Mouse (Mus musculus) left cerebral cortex, adult 11 months (tissue): ENCODE data around the gene Ankle1.

Source experiments
- DNase-seq: peaks from one replicate; pipeline ENCODE4 v3.0.0; 2022; ENCODE audit warnings: low spot score

The Ankle1 gene

DNA sequence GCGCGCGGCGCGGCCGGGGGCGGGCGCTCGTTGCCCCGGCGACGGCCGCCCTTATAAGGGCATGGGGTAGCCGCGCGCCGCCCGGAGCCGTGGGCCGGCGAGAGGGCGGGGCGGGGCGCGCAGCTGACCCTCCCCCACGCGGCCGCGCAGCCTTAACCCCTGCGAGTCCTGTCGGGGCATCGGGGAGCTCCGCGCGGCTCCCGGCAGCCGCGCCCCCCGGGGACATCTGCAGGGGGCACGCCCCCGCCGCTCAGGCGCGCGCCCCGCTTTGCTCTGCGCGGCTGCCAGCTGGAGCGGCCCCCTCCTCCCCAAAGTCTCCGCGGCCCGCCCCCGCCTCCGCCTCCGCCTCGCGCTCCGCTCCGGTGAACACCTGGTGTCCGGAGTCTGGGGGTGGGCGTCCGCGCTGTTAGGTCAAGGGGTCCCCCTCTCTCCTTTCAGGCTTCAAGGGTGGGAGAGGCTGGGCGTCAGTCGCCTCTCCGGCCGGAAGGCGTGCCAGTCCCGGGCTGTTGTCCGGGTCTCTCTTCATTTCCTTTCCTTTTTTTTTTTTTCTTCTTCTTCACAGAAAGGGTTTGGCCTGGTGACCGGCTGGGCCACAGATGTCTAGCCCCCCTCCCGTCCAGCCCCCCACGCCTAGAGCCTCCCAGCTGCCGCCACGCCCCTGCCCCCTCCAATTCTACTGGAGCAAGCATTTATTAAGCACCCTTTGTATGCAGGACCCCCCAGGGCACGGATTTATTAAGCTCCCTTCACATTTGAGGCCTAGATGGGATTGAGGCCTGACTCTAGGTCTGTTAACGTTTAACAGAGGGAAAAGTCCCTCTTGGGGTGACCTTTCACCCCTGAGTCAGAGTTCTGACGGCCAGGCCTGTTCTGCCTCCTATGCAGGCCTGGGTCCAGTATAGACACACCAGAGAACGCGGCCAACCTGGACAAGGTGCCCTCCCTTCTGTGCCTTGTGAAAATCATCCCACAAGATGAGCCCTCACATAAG is 23.5 kb upstream of the Ankle1 start:
- DNase-seq = peak; percentile 74

DNA sequence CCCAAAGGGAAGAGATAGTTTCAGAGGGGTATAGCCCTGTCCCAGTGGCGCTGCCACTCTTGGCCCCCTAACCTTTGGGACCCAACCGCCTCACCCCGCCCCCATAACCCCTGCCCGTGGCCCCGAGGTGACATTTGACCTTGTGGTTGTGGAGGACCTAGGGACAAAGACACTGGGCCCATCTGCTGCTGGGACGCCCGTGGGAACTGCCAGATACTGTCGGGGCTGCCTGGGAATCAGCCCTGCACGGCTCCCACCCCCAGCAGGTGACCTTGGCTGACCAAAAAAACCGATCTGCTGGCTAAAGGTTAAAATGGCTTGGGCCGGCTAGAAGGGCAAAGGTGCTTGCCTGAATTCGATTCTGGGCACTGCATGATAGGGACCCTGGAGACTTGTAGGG is 22.4 kb upstream of the Ankle1 start:
- DNase-seq = no peak

DNA sequence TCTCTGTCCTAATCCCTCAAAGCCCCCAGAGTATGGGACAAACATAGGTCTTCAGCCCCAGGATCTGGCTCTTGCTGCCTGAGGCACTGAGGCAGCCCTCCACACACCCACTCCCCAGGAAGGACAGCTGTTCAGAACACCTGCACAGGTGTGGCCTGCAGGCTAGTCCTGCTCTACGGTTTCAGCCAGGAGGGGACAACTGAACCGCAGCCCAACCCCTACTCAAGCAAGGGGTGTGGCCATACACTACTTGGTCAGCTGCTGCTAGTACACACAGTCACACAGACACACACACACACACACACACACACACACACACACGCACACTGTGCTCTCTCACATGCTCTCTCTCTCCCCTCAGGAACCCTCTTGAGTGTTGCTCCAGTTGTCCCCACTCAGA is 21.9 kb upstream of the Ankle1 start:
- DNase-seq = no peak

DNA sequence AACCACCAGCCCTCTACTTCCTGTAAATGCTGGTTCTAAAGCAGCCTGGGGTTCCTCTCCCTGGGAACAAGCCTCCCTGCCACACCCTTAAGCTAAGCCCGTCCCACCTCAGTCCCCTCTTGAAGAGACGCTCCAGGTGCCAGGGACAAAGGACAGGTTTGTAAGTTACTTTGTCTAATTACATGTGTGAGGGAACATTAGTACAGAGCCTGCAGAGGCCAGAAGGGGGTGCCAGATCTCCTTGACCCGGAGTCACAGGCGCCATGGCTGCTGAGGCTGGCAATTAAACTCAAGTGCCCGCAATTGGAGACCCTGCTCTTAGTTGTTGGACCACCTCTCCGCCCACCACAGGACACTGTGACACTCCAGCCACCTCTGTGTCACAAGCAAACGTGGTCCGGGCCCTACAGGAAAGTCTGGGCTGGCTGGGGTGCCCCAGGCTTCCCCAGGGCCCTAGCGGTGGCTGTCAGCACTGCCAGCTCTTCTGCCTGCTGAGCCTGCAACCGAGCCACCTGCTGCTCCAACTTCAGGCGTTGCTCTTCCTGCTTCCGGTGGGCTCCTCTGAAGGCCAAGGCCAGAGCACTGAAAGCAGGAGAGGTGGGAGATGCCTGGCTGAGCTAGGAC is 20.5 kb upstream of the Ankle1 start:
- DNase-seq = no peak

DNA sequence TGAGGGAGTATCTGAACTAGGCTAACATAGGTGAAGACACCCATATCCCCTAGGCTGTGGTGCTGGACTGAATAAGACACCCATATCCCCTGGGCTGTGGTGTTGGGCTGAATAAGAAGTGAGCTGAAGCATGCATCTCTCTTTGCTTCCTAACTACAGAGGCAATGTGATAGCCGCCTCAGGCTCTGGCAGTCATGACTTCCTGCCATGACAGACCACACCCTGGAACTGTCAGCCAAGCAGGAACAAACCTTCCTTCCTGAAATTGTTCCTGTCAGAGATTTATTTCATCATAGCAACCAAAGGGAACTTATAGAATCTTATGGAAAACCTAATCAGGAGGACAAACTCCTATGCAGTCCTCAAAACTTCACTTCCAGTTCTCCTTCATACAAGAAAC is 17.5 kb upstream of the Ankle1 start:
- no peak for DNase-seq

DNA sequence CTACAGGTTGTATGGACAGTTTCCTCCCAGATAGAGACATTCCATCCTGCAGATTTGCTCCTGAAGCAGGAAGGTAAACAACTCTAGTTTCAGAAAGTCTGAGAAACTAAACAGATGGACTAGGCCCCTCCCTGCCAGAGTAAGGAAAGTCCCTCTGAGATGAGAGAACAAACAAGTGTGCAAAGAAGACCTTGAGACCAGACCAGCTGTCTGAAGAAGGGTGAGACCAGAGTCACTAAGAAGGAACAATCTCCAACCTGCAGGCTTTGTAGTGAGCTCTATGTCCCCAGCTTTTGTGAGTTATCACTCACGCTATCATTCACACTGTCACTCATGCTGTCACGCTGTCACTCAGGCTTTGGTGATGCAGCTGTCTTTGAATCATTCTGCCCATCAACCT is 14.1 kb upstream of the Ankle1 start:
- no peak for DNase-seq

DNA sequence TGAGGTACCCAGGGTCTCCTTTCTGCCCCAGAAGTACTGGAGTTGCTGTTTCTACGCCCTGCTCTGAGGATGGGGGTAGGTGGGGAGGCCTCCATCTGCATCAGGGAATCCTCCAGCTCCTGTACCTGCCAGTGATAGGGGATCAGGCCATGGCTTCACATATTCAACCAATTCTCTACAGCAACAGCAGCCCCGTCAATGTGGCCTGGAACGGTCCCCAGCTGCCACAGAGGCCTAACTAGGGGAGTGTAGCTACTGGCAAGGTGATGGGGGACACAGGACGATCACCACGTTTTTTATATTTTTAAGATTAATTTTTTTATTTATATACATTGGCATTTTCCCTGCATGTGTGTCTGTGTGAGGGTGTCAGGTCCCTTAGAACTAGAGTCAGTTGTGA is 13.4 kb upstream of the Ankle1 start:
- DNase-seq = no peak

DNA sequence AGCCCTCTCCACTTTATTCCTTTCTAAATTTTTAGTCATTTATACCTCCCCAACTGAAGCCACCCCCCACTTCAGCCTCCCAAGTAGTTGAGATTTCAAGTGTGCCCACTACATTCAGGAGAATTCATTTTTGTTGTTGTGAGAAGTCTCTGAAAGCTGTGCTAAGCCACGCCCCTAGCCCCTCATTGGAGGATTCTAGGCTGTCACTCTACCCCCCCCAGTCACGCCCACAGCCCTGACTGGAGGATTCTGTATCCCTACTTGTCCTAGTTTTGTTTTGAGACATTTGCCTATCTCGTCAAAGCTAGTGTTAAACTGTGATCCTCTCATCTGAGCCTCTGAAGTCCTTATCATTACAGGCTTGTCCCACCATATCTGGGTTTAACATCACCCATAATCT is 12.9 kb upstream of the Ankle1 start:
- DNase-seq = no peak

DNA sequence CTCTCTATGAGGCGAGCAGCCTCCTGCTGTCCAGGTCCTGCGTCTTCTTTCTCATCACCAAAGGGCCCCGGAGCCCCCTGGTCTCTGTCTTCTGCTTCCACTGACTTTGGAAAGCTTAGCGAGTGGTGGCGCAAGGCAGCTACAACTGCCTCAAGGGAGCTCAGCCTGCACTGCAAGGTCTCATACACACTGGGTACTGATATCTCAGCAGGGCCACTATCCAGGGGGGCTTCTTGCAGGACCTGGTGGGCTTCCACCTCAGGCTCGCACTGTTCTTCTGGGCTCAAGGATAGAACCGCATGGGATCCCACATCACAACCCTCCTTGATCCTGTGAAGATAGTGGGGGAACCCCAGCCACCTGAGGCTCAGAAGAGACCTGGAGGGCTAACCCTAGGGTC is 11.3 kb upstream of the Ankle1 start:
- DNase-seq = no peak

DNA sequence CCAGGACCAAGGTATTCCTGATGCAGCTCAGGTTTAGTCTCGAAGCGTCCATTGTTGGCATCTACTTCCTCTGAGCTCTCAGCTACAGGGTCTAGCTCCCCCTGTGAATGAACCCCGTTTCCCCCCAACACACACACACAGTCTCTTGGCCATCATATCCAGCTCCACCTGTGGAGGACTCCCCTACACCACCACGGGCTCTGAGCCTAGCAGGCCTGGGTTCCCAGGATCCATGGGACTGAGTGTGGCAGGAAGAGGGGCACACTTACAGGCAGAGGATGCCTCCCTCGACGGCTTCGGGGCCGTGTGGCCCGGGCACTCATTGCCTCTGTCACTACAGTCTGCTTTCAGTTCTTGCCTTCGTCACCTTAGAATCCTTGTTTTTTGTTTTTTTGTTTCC is 10.7 kb upstream of the Ankle1 start:
- DNase-seq = no peak

DNA sequence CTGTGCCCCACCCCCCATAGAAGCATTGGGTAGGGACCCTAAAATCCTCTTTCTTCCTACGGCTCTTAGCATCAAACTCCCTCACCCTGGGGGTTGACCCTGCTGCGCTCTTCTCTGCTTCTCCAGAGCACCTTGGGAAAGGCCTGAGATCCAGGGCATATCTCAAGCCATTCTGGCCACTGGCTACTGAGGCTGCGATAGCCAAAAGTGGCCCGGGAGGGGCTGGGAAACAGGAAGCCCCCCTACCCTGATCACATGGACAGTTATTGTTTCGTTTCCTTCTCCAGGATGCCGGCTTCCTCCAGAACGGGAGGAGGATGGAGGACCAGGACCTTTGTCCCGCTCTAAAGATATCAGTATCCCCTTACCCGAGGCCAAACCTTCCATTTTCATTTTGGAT is 10.2 kb upstream of the Ankle1 start, which contains the start of gene Ushbp1:
TSS of gene Ushbp1 (minus strand) at position 174 of the 400 bp plus-strand sequence.
- DNase-seq = no peak

DNA sequence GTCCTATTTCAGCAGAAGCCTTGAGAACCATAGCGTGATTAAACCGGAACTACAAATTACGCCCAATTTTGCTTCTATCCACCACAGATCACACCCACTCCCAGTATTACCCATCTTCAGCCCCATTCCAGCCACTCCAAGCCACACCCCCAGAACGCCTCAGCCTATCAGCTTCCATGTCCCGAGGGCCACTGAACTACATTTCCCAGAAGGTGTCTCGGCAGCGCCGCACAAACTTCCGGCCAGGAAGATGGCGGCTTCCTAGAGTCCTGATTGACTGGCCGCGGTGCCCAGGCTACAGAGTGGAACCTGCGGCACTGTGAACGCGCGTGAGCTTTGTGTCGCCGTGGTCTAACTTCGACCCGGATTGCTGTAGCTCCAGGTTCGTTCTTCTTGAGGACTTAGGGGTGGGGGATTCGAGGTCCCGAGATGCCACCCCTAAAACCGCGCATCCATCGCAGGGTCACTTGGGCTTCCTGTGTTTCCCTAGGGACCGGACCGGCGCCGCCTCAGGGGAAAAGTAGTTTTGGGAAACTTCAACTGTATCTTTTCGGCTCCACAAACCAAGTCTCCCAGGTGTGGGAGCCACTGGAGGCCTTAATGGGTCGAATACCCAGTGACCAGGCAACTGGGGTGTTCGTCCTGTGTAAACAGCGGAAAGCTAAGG is 9.0 kb upstream of the Ankle1 start, which contains the start of gene Babam1:
TSS of gene Babam1 (plus strand) at position 223 of the 667 bp plus-strand sequence.
- DNase-seq = peak; percentile 93

DNA sequence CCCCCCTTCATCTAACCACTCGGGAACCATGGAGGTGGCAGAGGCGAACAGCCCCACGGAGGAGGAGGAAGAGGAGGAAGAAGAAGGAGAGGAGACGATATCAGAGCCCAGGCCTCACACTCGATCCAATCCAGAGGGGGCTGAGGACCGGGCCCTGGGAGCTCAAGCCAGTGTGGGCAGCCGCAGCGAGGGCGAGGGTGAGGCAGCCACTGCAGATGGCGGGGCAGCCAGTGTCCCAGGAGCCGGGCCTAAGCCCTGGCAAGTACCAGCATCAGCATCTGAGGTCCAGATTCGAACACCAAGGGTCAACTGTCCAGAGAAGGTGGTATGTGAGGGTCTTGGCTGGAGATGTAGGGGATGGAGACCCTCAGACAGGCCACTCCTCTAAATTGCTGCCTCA is 8.1 kb upstream of the Ankle1 start:
- no peak for DNase-seq

DNA sequence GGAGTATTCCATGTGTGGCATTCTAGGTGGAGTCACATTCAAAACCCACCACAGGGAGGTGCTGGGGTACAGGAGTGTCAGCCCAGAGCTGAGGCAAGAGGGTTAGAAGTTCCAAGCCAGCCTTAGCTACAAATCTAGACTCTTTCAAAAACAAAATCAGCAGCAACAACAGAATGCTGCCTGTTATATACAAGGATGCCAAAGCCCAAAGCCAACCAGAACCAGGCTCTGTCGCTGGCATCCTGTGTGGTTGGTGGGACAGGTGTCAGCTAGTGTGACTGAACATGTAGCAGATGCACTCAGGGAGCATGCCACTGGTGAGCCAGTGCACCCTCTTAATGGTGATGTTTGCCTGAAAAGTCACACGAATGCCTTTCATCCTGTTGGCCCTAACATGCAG is 5.0 kb upstream of the Ankle1 start:
- DNase-seq = no peak

DNA sequence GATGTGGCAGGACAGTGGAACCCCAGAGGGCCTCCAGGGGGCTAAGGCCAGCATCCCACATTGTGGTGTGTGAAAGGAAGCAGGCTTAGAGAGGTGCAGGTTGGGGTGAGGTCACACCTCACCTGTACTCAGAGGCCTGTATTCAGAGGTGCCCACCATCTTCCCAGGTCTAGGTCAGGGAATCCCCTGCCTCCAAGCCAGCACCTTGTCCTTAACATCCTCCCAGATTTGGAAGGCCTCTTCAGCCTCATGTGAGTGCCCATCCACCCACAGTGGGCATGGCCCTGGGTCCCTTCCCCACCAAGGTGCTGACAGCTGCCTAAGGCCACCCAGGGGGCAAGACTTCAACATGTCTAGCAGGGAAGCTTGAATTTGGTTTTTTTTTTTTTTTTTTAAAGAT is 4.4 kb upstream of the Ankle1 start:
- no peak for DNase-seq

DNA sequence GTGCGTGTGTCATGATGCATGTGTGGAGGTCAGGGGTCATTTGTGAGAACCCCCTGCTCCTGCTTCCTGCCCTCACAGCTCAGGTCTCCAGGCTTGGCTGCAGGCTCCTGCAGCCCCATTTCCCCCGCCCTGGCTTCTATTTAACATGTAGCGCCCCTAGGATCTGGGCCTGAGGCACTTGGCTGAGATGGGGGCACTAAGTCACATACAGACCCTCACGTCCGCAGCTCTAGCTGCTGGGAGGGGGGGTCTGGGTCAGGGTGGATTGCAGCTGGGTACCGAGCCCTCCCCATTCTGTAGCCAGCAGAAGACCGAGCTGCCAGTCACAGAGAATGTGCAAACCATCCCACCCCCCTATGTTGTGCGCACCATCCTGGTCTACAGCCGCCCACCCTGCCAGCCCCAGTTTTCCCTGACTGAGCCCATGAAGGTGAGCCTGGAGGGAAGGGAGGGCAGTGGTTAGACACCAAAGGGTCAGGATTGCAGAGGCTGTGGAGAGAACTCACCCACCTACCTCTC is 3.3 kb upstream of the Ankle1 start:
- DNase-seq = no peak

DNA sequence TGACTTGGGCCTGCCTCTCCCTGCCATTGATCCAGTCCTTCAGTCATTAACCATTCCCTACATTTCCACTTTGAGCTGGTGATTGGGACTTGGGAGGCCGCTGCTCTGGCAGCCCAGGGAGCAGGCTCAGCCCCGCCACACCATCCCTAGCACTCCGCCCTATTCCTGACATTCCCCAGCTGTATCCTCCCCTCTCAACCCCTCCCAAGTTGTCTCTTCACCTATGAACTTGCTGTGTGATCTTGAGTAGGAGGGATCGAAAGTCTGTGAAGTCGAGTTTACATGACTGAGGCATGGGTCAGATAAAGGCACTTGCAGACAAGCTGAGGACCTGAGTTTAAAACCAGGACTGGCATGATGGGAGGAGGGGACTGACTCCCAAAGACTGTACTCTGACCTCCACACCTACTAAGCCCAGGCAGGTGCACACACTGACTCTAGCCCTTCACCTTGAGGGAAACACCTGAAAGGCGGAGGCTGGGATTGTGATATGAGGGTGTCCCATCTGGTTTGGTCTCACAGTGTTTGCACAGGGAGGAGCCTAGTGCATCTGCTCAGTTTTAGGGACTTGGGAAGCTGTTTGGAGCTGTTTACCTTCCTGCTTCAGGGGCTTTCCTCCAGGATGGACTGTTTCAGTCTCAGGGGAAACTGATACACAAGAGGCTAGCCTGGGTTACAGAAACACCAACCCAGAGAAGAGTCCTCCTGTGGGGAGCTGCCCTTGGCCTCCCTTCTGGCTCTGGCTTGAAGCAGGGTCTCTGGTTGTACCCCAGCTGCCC is 2.5 kb upstream of the Ankle1 start:
- DNase-seq = no peak

DNA sequence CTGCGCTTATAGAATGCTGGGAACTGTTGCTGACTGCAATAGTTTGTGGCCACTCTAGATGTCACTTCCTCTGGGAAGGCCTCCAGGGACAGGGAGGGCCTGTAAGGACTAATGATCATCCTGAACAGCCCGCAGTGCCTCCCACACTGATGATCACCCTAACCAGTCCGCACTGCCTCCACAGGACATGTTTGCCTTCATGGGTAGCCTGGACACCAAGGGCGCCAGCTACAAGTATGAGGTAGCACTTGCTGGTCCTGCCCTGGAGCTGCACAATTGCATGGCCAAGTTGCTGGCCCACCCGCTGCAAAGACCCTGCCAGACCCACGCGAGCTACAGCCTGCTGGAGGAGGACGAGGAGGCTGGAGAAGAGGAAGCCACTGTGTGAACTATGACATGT is 1.8 kb upstream of the Ankle1 start:
- no peak for DNase-seq

DNA sequence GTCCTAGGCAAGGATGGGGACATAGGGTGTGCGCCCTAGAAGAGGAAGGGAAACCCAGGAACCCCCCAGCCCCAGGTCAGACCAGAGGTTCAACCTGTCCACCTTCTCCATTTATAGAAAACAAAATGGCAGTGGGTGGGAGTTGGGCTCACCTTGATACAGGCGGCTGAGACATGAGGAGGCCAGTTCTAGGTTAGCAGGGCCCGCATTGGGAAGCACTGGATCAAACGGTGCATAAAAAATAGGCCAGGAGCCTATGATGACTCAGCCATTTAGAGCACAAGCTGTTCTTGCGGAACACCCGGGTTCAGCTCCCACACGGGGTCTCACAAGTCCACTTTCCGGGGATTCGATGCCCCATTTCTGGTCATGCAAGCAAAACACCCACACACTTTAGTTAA is 859 bp upstream of the Ankle1 start:
- DNase-seq = no peak

DNA sequence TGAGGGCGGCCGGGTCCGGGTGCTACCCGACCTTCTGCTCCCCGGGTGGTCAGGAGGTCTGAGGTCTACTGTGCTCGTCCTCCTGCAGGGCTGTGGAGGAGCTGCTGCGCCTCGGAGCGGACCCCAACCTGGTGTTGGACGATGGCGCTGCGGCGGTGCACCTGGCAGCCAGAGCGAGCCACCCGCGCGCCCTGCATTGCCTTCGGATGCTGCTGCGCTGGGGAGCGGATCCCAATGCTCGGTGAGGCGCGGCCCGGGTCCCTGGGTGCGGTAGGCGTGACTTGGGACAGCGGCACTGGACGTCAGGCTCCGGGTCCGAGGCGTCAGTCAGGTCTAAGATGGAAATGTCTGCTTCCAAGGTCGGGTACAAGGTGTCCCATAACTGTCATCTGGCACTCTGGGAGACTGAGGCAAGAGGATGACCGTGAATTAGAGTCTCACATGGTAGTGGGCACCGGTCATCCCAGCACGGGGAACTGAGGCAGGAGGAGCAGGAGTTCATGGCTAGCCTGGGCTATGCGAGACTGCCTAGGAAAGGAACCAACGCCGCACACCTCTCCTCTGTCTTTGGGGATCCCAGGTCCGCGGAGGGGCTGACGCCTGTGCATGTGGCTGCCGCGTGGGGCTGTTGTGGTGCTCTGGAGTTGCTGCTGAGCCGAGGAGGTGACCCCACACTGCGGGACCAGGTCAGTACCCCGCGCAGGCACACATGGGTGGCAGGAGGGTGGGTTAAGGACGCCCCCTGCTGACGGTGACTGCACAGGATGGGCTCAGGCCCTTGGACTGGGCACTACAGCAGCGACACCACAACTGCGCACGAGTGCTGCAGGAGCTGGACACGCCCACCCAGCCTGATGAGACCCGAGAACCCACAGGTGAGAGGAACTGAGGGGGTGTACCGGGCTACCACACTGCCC is 547 bp downstream of the Ankle1 start:
- DNase-seq = no peak

DNA sequence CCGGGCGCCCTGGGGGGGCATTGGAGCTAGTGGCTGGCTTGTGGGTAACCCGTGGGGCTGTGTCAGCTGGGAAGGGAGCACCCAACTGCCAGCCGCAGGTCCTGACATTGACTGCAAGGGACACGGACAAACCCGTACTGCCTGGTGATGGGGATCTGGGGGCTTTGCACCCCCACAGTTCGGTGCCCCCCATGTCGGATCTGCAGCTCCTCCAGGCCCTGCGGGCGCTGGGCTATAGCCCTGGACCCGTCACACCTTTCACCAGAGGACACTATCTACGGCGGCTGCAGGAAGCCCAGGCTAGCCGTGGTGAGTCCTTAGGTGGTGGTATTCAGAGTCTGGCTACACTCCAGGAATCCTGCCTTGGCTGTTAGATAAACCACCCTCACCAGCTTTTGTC is 1.6 kb downstream of the Ankle1 start:
- DNase-seq = no peak
